Mouse (Mus musculus) T-helper 17 cell (primary cell): ENCODE measurements around the gene Lrrc74b.

Experiments
- in situ Hi-C, 2 experiments: fragments of 300-600 bp; cut with MboI, MseI; formaldehyde crosslinking; loops; 1 replicate in 1 of 2; 2 replicates in 1 of 2; pipeline ENCODE4 v1.15.1; 2025; ENCODE audit warnings: high pct_unique_total_duplicates in 2 of 2

Lrrc74b gene

DNA sequence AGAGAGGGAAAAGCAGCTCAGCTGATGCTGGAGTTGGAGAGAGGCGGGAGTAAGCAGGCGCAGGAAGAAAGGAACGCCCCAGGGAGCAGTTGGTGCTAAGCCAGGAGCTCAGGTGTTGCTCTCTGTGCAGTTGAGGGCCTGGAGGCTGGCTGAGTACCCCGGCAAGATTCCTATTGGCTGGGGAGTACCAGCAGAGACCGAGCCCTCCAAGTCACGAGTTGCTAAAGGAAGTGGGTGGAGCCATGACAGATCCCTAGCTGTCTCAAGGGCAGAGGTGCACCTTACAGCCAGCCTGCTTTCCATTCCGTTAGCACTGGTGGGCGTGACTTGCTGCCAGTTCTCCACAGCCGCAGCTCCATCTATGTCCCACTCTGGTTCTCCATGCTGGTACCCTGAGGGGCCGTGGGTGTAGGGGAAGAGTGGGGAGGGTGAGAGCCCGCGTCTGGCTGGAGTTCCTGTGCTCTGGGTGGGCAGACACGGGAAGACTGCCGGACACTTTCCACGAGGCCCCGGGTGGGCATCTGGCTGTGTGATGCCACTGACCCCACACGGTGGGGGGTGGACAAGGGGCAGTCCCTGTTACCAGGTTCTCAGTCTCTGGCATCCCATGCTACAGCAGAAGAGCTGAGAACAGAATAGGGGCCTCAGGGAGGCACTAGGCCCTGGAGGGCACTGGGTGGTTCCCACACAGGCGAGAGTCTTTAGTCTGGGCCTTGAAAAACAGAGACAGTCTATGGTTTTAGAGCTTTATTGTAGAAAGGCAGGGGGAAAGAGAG is 6.9 kb downstream of the Lrrc74b start:
- in situ Hi-C loops, result loop anchor here in 1 of 2 experiments (10.0 kb wide), 1 partner anchor 1079 kb away; no protein-coding TSS in a partner anchor

- in situ Hi-C loops, result loop anchor here in 1 of 2 experiments (10.0 kb wide), 1 partner anchor 1078 kb away; no protein-coding TSS in a partner anchor
These were observed 8.2 kb downstream of the Lrrc74b start for GRCm38 (mm10) chr16:17552837-17553236.

- in situ Hi-C loops, result no loop called here
These were observed 18.4 kb downstream of the Lrrc74b start for GRCm38 (mm10) chr16:17542632-17543031.

GRCm38 (mm10) chr16:17536584-17536983 is 24.5 kb downstream of the Lrrc74b start:
- in situ Hi-C loops, result loop anchor here in 1 of 2 experiments (10.0 kb wide), 1 partner anchor 402 kb away; the partner anchor contains the start of gene Sdf2l1

- in situ Hi-C loops, result loop anchor here (5.0 to 10.0 kb wide), 2 partner anchors 76 to 398 kb away; partner anchors contain the start of gene Sdf2l1 (in 1 of the 2)
These were observed 28.2 kb downstream of the Lrrc74b start for GRCm38 (mm10) chr16:17532676-17533329.

DNA sequence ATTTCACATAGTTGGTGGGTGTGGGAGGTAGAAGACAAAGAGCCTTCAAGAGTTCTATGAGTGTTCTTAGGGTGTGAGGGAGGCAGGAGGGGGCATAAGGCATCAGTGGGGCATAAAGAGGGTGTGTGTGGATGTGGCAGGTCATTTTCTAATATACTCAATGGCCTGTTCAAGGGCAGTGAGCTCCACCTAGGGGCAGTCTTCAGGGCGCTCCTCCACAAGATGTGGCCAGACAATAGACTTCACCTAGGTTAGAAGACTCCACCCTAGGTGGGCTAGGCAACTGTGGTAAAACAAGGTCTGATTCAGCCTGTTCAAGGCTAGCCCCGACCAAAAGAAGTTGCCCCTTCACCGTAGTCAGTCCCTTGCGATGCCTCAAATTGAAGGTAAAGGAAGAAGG is 28.8 kb downstream of the Lrrc74b start:
- in situ Hi-C loops, result loop anchor here (5.0 to 10.0 kb wide), 2 partner anchors 75 to 397 kb away; partner anchors contain the start of gene Sdf2l1 (in 1 of the 2)

DNA sequence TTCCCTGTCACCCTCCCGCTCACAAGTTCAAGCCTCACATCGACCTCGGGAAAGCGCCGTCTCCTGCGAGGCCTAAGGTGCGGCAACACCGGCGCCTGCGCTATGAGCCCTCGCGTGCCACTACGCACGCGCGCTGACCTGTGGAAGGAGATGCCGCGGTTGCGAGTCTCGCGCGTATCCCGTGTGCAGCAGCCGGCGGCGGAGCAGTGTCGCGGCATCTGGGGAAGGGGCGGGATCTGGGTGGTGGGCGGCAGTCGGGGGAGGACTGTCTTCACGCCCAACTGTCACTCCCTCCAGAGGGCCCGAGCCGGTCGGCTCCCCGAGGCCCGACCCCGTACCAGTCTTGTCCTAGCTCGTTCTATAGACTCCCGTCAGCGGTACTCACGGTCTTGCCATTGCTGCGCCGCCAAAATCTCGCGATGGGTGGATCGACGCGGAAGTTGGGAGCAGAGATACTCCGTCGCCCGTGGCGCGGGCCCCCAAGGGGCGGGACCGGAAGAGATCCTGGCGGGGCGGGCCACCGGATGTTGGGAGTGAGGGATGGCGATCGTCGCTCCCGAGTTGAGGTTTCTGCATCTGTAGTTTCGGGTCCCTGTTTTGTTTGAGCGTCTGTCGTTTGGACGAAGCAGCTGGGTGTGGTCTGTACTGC is 30.3 kb downstream of the Lrrc74b start, which contains the start of gene Thap7:
Thap7 (minus strand) TSS at position 497 of the 649 bp plus-strand sequence.
- in situ Hi-C loops, result loop anchor here (5.0 to 10.0 kb wide), 2 partner anchors 73 to 396 kb away; partner anchors contain the start of gene Sdf2l1 (in 1 of the 2)

GRCm38 (mm10) chr16:17529981-17530586 is 31.0 kb downstream of the Lrrc74b start:
- in situ Hi-C loops, result loop anchor here (5.0 to 10.0 kb wide), 2 partner anchors 73 to 395 kb away; partner anchors contain the start of gene Sdf2l1 (in 1 of the 2)

DNA sequence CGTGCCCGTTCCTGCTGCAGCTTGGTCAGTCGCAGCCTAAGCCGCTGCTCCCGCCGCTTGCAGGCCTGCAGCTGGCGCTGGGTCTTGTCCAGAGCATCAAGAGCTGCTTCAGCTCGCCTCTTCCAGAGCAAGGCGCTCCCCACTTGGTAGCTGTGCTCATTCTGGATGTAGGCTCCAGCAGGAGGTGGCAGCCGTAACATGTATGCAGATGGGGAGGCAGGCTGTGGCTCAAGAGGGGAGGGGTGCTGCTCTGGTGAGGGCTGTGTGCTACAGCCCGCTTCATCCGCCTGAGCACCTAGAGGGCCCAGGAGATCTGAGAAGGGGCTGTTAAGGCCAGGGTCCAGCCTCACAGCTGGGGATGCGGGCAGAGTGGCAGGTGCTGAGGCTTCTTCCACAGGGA is 32.8 kb downstream of the Lrrc74b start:
- in situ Hi-C loops, result no loop called here

DNA sequence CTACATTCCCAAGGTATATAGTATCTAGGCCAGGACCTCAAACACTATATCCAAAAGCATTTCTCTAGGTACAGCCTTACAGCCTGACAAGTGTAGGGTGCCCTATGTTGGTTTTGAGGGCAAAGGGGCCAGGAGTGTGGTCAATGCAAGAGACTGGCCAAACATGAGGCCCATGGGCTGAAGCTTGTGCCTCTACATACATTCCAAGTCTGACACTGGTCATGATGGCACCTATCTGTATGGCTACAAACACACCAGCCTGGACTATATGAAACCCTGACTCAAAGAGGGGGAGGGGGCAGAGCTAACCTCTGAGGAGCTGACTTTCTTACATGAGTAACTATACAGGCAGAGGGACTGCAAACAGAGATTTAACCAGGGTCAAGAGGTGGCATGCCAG is 33.4 kb downstream of the Lrrc74b start:
- in situ Hi-C loops, result no loop called here

- in situ Hi-C loops, result no loop called here
These were observed 34.8 kb downstream of the Lrrc74b start for GRCm38 (mm10) chr16:17526223-17526622.

GRCm38 (mm10) chr16:17525524-17525923 is 35.5 kb downstream of the Lrrc74b start:
- in situ Hi-C loops, result no loop called here

GRCm38 (mm10) chr16:17524156-17524555 is 36.9 kb downstream of the Lrrc74b start:
- in situ Hi-C loops, result no loop called here

- in situ Hi-C loops, result loop anchor here in 1 of 2 experiments (10.0 kb wide), 1 partner anchor 56 kb away; no protein-coding TSS in a partner anchor
These were observed 42.1 kb downstream of the Lrrc74b start for GRCm38 (mm10) chr16:17518910-17519309.

DNA sequence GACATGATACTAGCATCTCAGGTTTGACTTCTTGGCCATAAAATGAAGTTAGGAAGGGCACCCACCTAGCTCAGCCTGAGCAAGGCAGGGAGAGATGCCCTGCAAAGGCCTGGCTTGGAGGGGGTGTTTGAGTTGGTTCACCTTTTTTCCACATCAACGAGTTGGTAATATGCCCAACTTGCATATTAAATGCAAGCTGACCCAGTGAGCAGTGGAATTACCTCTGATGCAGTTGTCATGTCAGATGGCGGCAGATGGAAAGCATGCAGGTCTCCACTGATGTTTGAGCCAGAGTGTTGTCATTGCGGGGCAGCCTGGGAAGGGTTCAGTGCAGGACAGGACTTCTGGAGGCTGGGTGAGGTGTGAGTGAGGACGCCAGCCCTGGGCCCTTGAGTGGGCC is 49.6 kb downstream of the Lrrc74b start:
- in situ Hi-C loops, result loop anchor here in 1 of 2 experiments (10.0 kb wide), 1 partner anchor 63 kb away; no protein-coding TSS in a partner anchor

DNA sequence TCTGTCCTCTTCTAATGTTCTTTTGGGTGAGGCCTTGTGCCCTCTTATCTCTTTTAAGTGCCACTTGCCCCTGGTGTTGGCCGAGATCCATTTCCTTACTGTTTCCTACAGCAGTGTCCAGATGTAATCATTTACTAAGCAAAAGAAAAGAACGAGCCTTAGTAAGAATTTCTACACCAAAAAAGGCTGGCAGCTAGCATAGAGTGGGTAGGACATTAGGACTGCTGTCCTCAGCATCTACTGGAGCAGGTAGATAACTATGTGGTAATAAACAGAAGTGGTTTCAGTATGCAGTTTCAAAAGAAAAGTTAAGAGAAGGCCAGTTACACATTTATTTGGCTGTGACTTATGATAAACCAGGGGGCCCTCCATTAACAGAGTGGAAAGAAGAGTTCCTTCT is 50.4 kb downstream of the Lrrc74b start:
- in situ Hi-C loops, result loop anchor here in 1 of 2 experiments (10.0 kb wide), 1 partner anchor 64 kb away; no protein-coding TSS in a partner anchor

- in situ Hi-C loops, result loop anchor here in 1 of 2 experiments (10.0 kb wide), 1 partner anchor 65 kb away; no protein-coding TSS in a partner anchor
These were observed 50.9 kb downstream of the Lrrc74b start for GRCm38 (mm10) chr16:17510143-17510542.

GRCm38 (mm10) chr16:17509240-17509597 is 51.8 kb downstream of the Lrrc74b start:
- in situ Hi-C loops, result loop anchor here in 1 of 2 experiments (5.0 to 10.0 kb wide), 2 partner anchors 102 to 304 kb away; partner anchors contain the start of genes Pi4ka, Rimbp3, Snap29 and Ube2l3

GRCm38 (mm10) chr16:17508546-17509239 is 52.4 kb downstream of the Lrrc74b start, which contains the start of gene Lztr1:
Gene Lztr1 (plus strand): TSS chr16:17508688.
- in situ Hi-C loops, result loop anchor here in 1 of 2 experiments (5.0 to 10.0 kb wide), 2 partner anchors 101 to 304 kb away; partner anchors contain the start of genes Pi4ka, Rimbp3, Snap29 and Ube2l3

DNA sequence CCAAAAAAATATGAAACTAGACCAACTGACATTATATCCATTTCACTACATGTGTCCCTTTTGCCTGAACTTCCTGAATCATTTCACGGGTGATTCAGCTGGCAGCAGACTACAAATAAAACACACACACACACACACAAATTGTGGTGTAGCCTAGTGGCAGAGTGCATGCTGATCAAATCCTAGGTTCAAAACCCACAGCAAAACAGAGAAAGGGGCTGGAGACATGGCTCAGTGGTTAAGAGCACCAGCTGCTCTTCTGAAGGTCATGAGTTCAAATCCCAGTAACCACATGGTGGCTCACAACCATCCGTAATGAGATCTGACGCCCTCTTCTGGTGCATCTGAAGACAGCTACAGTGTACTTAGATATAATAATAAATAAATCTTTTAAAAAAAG is 53.0 kb downstream of the Lrrc74b start:
- in situ Hi-C loops, result loop anchor here in 1 of 2 experiments (5.0 to 10.0 kb wide), 2 partner anchors 101 to 303 kb away; partner anchors contain the start of genes Pi4ka, Rimbp3, Snap29 and Ube2l3
